Comparison of ENCODE assay signal across 23 mouse cellular contexts in genomic region chr19:56687676-56688075, GRCm38 (mm10).
"Had no signal": no experiment of that assay in that cellular context is flagged by ENCODE, and none has a peak within 500 bp of the region (broad histone marks: within the 10 kb centered on the region; RNA-seq: fewer than 3 reads in every experiment).

No protein-coding gene starts in this region.

- H3K9me3 ChIP-seq: heart, embryonic 13.5 days; heart, embryonic 15.5 days; hindbrain, embryonic 13.5 days; hindbrain, embryonic 15.5 days; intestine, embryonic 15.5 days; limb, embryonic 10.5 days; limb, embryonic 12.5 days had no signal

- H3K9ac ChIP-seq: heart, embryonic 13.5 days; heart, embryonic 15.5 days; hindbrain, embryonic 13.5 days; hindbrain, embryonic 15.5 days; intestine, embryonic 15.5 days; limb, embryonic 12.5 days had no signal

- H3K4me1 ChIP-seq: hindbrain, embryonic 15.5 days had no signal

- H3K27ac ChIP-seq: heart, embryonic 13.5 days; heart, embryonic 15.5 days; hindbrain, embryonic 13.5 days; hindbrain, embryonic 15.5 days; intestine, embryonic 15.5 days; layer of hippocampus, adult 2 months; left cerebral cortex, adult 2 months; limb, embryonic 12.5 days had no signal

- H3K27me3 ChIP-seq: heart, embryonic 13.5 days; heart, embryonic 15.5 days; hindbrain, embryonic 13.5 days; hindbrain, embryonic 15.5 days; intestine, embryonic 15.5 days; limb, embryonic 12.5 days had no signal

- ATAC-seq: inflammation-experienced regulatory T-cells, adult 6 months; intestine, embryonic 15.5 days had no signal

- H3K4me2 ChIP-seq: heart, embryonic 11.5 days; heart, embryonic 13.5 days; heart, embryonic 15.5 days; hindbrain, embryonic 13.5 days; hindbrain, embryonic 15.5 days; intestine, embryonic 15.5 days; limb, embryonic 12.5 days; liver, embryonic 11.5 days had no signal

- DNase-seq: gastrocnemius, postnatal 14 days; gastrocnemius, postnatal 36 days; heart, adult 11 months; heart, postnatal 14 days; heart, postnatal 36 days; kidney, adult 18-20 months; kidney, adult 8-10 months; kidney, postnatal 10 days; kidney, postnatal 25 days; kidney, postnatal 4 days; liver had no signal

- H3K36me3 ChIP-seq: heart, embryonic 13.5 days; heart, embryonic 15.5 days; hindbrain, embryonic 13.5 days; hindbrain, embryonic 15.5 days; intestine, embryonic 15.5 days; limb, embryonic 10.5 days; limb, embryonic 12.5 days had no signal

- H3K4me3 ChIP-seq: heart, embryonic 13.5 days; heart, embryonic 15.5 days; hindbrain, embryonic 13.5 days; hindbrain, embryonic 15.5 days; intestine, embryonic 15.5 days; layer of hippocampus, adult 2 months; left cerebral cortex, adult 2 months; limb, embryonic 10.5 days; limb, embryonic 12.5 days had no signal
